ENCODE assay signal across 27 mouse cellular contexts in the genomic region with DNA sequence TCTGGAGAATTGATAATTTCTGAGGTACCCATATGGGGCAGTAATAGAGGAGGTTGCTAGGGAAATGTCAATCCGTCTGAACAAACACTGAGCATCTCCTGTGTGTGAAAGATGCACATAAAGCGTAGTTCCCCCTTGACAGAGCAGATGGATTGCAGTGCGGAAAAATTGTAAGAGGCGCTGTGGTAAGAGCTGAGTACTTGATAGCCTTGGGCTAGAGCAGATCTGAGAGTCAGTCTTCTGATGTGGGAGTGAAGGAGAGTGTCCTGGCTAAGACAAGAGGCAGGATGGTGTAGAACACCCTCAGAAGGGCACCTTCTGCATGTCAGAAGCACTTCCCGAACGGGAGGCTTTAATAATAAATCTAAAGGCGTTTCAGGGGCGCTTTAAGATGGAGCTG. TPM values are rescaled to one million over a fixed set of nuclear protein-coding genes. Genes with fewer than 3 reads are reported as not detected.
DNase-seq lines count a peak whose midpoint lies in the region; ATAC-seq and TF ChIP-seq lines count a peak whose summit lies in the region.
"Had no signal": no experiment of that assay in that cellular context is flagged by ENCODE, and none has a peak within 500 bp of the region (broad histone marks: within the 10 kb centered on the region; RNA-seq: fewer than 3 reads in every experiment).

No protein-coding gene starts in this region.

- ATAC-seq in intestine, embryonic 14.5 days (replicated peaks; ENCODE audit: low FRiP score, low TSS enrichment, low read depth): no peak
- no peak for ATAC-seq in intestine, embryonic 15.5 days
- ATAC-seq: activated CD4-positive, CD25-positive, alpha-beta regulatory T cell, adult 4 months had no signal

- H3K79me2 ChIP-seq in heart, adult 2 months (replicated peaks; ENCODE audit: control insufficient read depth, insufficient read depth, low read length): peaks cover 4% of the 10 kb centered on the region; the same call in 1 of the 2 replicates

- DNase-seq in heart, embryonic 10.5 days (ENCODE audit: low spot score): no peak
- no peak for DNase-seq in heart, adult 2 months
- peak; percentile 37 for DNase-seq in intestine, embryonic 14.5 days (ENCODE audit: low spot score)
- DNase-seq in retina, postnatal 1 day: peak; percentile 39
- DNase-seq in retina, embryonic 14.5 days (ENCODE audit: low spot score): no peak
- DNase-seq in Muller cell, postnatal 12 days (ENCODE audit: inconsistent ontology term): no peak
- DNase-seq: adrenal gland, adult 8-10 months; B cell, adult 2 months; cerebellum, adult 2 months; cerebellum, postnatal 25 days; gastrocnemius, postnatal 25 days; kidney, adult 18-20 months; kidney, postnatal 4 days; layer of hippocampus, adult 9-11 months; liver, embryonic 13.5 days; lung, adult 2 months; right cerebral cortex, adult 18-20 months; right cerebral cortex, postnatal 4 days; thymus, postnatal 14 days had no signal

- H3K4me3 ChIP-seq in heart, embryonic 10.5 days: no peak overlapping the region
- no peak overlapping the region for H3K4me3 ChIP-seq in heart, adult 2 months
- H3K4me3 ChIP-seq in intestine, embryonic 14.5 days (ENCODE audit: low read depth, low read length): no peak overlapping the region
- H3K4me3 ChIP-seq in intestine, embryonic 15.5 days (replicated peaks): no peak overlapping the region
- H3K4me3 ChIP-seq: embryonic facial prominence, embryonic 13.5 days; erythroblast, embryonic 14.5 days; left cerebral cortex, adult 2 months; liver, embryonic 13.5 days; neural tube, embryonic 12.5 days had no signal

- H3K4me1 ChIP-seq in heart, embryonic 10.5 days: peaks cover 78% of the 10 kb centered on the region
- peaks cover 10% of the 10 kb centered on the region for H3K4me1 ChIP-seq in heart, adult 2 months (ENCODE audit: control insufficient read depth, insufficient read depth, low read length)
- peaks cover 23% of the 10 kb centered on the region for H3K4me1 ChIP-seq in intestine, embryonic 14.5 days (replicated peaks; ENCODE audit: control insufficient read depth, insufficient read depth, low read length)
- peaks cover 27% of the 10 kb centered on the region for H3K4me1 ChIP-seq in intestine, embryonic 15.5 days (replicated peaks)

- H3K27ac ChIP-seq in heart, embryonic 10.5 days: peak overlapping the region; percentile 57; the same call in 1 of the 2 replicates
- H3K27ac ChIP-seq in heart, adult 2 months: no peak overlapping the region
- H3K27ac ChIP-seq in intestine, embryonic 14.5 days (ENCODE audit: low read depth): no peak overlapping the region
- H3K27ac ChIP-seq in intestine, embryonic 15.5 days: no peak overlapping the region
- H3K27ac ChIP-seq: embryonic facial prominence, embryonic 13.5 days; left cerebral cortex, adult 2 months; liver, embryonic 13.5 days; neural tube, embryonic 12.5 days had no signal

- no peaks in the 10 kb centered on the region for H3K9me3 ChIP-seq in heart, embryonic 10.5 days
- H3K9me3 ChIP-seq in intestine, embryonic 14.5 days (ENCODE audit: control insufficient read depth, low read length): no peaks in the 10 kb centered on the region
- no peaks in the 10 kb centered on the region for H3K9me3 ChIP-seq in intestine, embryonic 15.5 days
- H3K9me3 ChIP-seq: embryonic facial prominence, embryonic 13.5 days; liver, embryonic 13.5 days; neural tube, embryonic 12.5 days had no signal

- no peak for TF ChIP-seq CTCF in heart, adult 2 months (IDR thresholded peaks at IDR 0.05)

- no peaks in the 10 kb centered on the region for H3K36me3 ChIP-seq in heart, embryonic 10.5 days
- no peaks in the 10 kb centered on the region; the same call in 1 of the 2 replicates for H3K36me3 ChIP-seq in heart, adult 2 months (ENCODE audit: control insufficient read depth, insufficient read depth, low read length)
- H3K36me3 ChIP-seq in intestine, embryonic 14.5 days (ENCODE audit: control insufficient read depth, insufficient read depth, low read length): no peaks in the 10 kb centered on the region; the same call in 1 of the 2 replicates
- no peaks in the 10 kb centered on the region for H3K36me3 ChIP-seq in intestine, embryonic 15.5 days
- H3K36me3 ChIP-seq: embryonic facial prominence, embryonic 13.5 days; liver, embryonic 13.5 days; neural tube, embryonic 12.5 days had no signal

- intact Hi-C loops in heart, adult 2 months (cut with DNase I): no loop called here

- no peak overlapping the region for H3K9ac ChIP-seq in heart, adult 2 months (ENCODE audit: low read depth, low read length)
- no peak overlapping the region for H3K9ac ChIP-seq in intestine, embryonic 14.5 days (ENCODE audit: low read length)
- H3K9ac ChIP-seq in intestine, embryonic 15.5 days: no peak overlapping the region
- H3K9ac ChIP-seq: liver, embryonic 13.5 days; neural tube, embryonic 12.5 days had no signal

- H3K27me3 ChIP-seq in heart, embryonic 10.5 days (ENCODE audit: insufficient read depth, poor library complexity, severe bottlenecking): no peaks in the 10 kb centered on the region
- no peaks in the 10 kb centered on the region for H3K27me3 ChIP-seq in heart, adult 2 months (ENCODE audit: control insufficient read depth, insufficient read depth, low read length)
- H3K27me3 ChIP-seq in intestine, embryonic 14.5 days (replicated peaks; ENCODE audit: control insufficient read depth, insufficient read depth, low read length): no peaks in the 10 kb centered on the region
- H3K27me3 ChIP-seq in intestine, embryonic 15.5 days (replicated peaks): no peaks in the 10 kb centered on the region
- H3K27me3 ChIP-seq: CH12.LX; embryonic facial prominence, embryonic 13.5 days; neural tube, embryonic 12.5 days had no signal

- no peak overlapping the region for H3K4me2 ChIP-seq in intestine, embryonic 14.5 days (ENCODE audit: low read length)
- no peak overlapping the region for H3K4me2 ChIP-seq in intestine, embryonic 15.5 days (replicated peaks)
- H3K4me2 ChIP-seq: embryonic facial prominence, embryonic 13.5 days; liver, embryonic 13.5 days; neural tube, embryonic 12.5 days had no signal

- TF ChIP-seq POLR2A in heart, adult 2 months (IDR thresholded peaks at IDR 0.05; ENCODE audit: insufficient read depth, low read depth, low read length): no peak

- no peak for TF ChIP-seq EP300 in heart, adult 2 months (IDR thresholded peaks at IDR 0.05; ENCODE audit: insufficient read depth, low read depth, low read length)

- WGBS in heart, embryonic 10.5 days: 65% methylated on average over 8 of the region's 8 CpGs
- 89% methylated on average over 8 of the region's 8 CpGs for WGBS in heart, adult 2 months
- WGBS in intestine, embryonic 14.5 days: 81% methylated on average over 8 of the region's 8 CpGs
- 78% methylated on average over 8 of the region's 8 CpGs for WGBS in intestine, embryonic 15.5 days

RNA-seq across cellular contexts. Expression of a gene that starts 4.4 kb away (rescaled TPM):
- polyA plus RNA-seq in heart, embryonic 10.5 days (2016; fragmentation: Nextera tagmentation; extraction: Ambion mirVana): 29.7 and 32.3 TPM in 2 replicates
- 10 to 100 TPM; 18.9 to 21.8 TPM for total RNA-seq in heart, adult 2 months (2021)
- polyA plus RNA-seq in heart, adult 2 months (2012; rRNA removed): 9.5 and 15.0 TPM in 2 replicates
- 21.0 and 25.4 TPM in 2 replicates for polyA plus RNA-seq in intestine, embryonic 14.5 days (2014; fragmentation: Nextera tagmentation; extraction: Ambion mirVana)
- polyA plus RNA-seq in intestine, embryonic 15.5 days (2015; fragmentation: Nextera tagmentation; extraction: Ambion mirVana): 16.9 and 19.8 TPM in 2 replicates
- total RNA-seq: CH12.LX, MEL had no signal
- polyA plus RNA-seq: activated CD4-positive, CD25-positive, alpha-beta regulatory T cell, adult 4 months; erythroblast, embryonic 14.5 days had no signal

RNA-seq across cellular contexts. Expression of a gene that starts 40.8 kb away (rescaled TPM):
- polyA plus RNA-seq in heart, embryonic 10.5 days (2016; fragmentation: Nextera tagmentation; extraction: Ambion mirVana): 51.6 and 76.4 TPM in 2 replicates
- 10 to 100 TPM; 11.1 to 11.7 TPM for total RNA-seq in heart, adult 2 months (2021)
- polyA plus RNA-seq in heart, adult 2 months (2012; rRNA removed): 4.9 and 8.5 TPM in 2 replicates
- polyA plus RNA-seq in intestine, embryonic 14.5 days (2014; fragmentation: Nextera tagmentation; extraction: Ambion mirVana): 49.8 and 64.5 TPM in 2 replicates
- 37.4 and 45.4 TPM in 2 replicates for polyA plus RNA-seq in intestine, embryonic 15.5 days (2015; fragmentation: Nextera tagmentation; extraction: Ambion mirVana)
- total RNA-seq: MEL had no signal
- polyA plus RNA-seq: activated CD4-positive, CD25-positive, alpha-beta regulatory T cell, adult 4 months had no signal

Comparison
In these comparisons a context has a peak if more than half of its experiments do, and no peak if none do; other contexts are left out.
1. DNase-seq: peak in intestine, embryonic 14.5 days (single experiment) and retina, postnatal 1 day (single experiment); none in heart, embryonic 10.5 days (single experiment), heart, adult 2 months (0 of 2), retina, embryonic 14.5 days (single experiment) and Muller cell, postnatal 12 days (single experiment).